Mouse (Mus musculus) cortical plate, adult 2 months (tissue): ENCODE measurements around the gene Daglb.

Experiments used
- CTCF ChIP-seq: fragments of 200-500 bp; IDR thresholded peaks from 2 replicates; pipeline ENCODE4 v1.5.1; 2011; ENCODE audit warnings: mild to moderate bottlenecking, control low read depth, low read length; ENCODE audit not compliant: insufficient read depth; ENCODE audit errors: extremely low read depth
- POLR2A ChIP-seq: fragments of 200-500 bp; IDR thresholded peaks from 2 replicates; pipeline ENCODE4 v1.6.1; 2011; ENCODE audit warnings: mild to moderate bottlenecking, low read length, control low read depth; ENCODE audit not compliant: insufficient read depth; ENCODE audit errors: extremely low read depth

- TF ChIP-seq CTCF (no peak), POLR2A (no peak)
These were observed 50.5 kb downstream of the Daglb start for GRCm38 (mm10) chr5:143514878-143515277.
